Mouse (Mus musculus) cerebellum, postnatal 10 days (tissue): ENCODE results near the gene Vps51.

Experiments
- DNase-seq, 2 experiments: peaks; one replicate each; pipeline ENCODE4 v3.0.0; 2021; ENCODE audit warnings: mixed read lengths in 2 of 2

Vps51 gene

DNA sequence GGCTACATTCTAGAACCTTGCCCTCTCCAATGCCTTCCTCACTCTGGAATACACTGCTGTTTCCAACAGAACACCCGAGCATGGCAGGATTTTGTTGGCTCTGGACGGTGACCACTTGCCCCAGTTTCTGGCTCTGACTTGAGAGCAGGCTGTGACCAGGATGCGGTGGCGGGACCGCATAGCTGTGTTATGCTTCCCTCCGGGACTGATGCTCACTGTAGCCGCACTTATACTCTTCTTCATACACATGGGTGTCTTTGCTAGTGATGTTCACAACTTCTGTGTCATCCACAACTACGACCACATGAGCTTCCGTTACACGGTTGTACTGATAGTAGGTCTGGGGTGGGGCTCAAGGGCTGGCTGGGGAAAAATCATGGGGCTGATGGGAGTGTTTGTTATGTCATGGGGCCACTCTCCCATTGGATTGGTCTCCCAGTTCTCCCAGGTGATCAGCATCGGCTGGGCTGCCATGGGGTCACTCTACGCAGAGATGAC, 3.0 kb upstream of the Vps51 start, which contains the start of gene Tmem262:
Tmem262 (plus strand) TSS at position 51 of the 498 bp plus-strand sequence.
- no peak for DNase-seq

- DNase-seq = no peak
Measured at GRCm38 (mm10) chr19:6073889-6074288, 3.1 kb downstream of the Vps51 start.

GRCm38 (mm10) chr19:6071261-6071660, 5.8 kb downstream of the Vps51 start:
- no peak for DNase-seq

DNA sequence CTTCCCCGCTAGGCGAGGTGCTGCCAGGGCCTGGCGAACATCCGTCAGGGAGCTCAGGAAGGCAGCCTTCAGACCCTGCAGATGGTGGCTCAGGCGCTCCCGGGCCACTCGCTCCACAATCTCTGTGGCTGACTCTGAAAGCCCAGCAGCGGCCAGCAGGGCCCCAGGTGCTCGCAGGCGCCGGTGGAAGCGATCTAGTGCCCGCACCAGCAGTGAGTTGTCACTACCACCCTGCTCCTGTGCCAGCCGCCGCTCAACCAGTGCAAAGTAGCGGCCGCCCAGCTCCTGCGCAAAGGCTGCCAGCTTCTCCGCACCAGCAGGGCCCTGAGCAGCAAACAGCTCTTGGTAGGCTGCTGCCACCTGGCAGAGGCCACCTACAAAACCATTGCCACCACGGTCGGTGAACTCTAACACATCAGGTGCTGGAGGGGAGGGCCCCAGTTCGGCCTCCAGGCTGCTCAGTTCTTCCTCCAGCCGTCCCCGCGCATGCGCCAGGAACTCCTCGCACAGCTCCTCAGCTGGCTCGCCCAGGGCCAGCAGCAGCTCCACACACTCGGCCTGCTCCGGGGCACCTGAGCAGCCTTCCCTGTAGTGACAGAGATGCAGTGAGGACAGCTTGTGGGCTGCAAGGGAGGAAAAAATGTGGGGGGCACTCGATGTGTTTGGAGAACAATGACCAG, 6.3 kb downstream of the Vps51 start:
- DNase-seq = peak; percentile 65 to 68

GRCm38 (mm10) chr19:6069851-6070250, 7.2 kb downstream of the Vps51 start:
- no peak for DNase-seq

- DNase-seq = no peak
Measured at GRCm38 (mm10) chr19:6068951-6069350, 8.1 kb downstream of the Vps51 start.

- peak; percentile 91 to 95 for DNase-seq
Measured at GRCm38 (mm10) chr19:6067724-6068415, 9.2 kb downstream of the Vps51 start, which contains the start of gene Tm7sf2. Gene Tm7sf2 (minus strand): TSS chr19:6068373.

DNA sequence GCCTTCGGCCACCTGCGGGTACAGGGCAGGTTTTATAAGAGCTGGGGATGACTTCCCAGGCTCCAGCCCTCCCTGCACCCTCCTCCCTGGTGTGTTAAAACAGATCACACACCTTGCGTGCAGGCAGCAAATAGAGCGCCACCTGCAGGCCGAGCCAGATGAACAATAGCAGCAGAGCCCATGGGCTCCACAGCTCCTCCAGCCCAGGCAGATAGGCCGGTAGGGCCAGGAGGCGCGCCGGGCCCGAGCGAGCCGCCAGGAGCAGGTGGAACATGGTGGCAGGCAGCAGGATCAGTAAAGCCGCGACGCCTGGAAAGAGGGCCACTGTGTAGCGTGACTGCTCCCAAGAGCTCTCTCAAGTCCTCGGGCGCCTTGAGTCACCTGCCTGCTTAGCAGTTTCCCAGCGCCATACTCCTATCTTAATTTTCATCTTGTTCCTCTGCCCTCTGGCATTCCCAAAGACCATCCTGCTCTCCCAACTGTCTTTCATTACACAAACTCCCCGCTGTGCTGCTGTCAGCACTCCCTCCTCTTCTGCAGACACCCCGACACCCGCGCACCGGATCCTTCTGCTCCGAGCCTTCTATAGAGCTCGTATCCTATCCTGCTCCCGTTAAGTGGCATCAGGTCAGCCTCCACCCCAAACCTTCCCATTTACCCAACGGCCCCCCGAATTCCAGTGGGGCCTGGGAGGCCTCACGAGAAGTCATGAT, 9.9 kb downstream of the Vps51 start:
- DNase-seq = peak; percentile 94 to 95

- no peak for DNase-seq
Measured at GRCm38 (mm10) chr19:6066571-6066970, 10.5 kb downstream of the Vps51 start.

DNA sequence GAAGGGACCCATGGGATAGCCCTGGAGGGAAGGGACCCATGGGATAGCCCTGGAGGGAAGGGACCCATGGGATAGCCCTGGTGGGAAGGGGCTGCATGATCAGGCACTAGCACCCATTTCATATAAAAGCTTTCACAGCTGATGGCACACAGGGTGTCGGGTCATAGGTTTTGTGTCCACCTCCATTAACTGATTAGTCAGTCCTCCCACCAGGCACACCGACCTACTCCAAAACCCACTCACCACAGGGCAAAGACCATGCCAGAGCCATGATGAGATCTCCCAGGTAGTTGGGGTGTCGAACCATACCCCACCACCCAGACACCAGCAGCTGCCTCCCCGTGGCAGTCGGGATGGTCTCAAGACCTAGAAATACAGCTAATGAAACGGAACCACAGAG, 13.9 kb downstream of the Vps51 start:
- no peak for DNase-seq

DNA sequence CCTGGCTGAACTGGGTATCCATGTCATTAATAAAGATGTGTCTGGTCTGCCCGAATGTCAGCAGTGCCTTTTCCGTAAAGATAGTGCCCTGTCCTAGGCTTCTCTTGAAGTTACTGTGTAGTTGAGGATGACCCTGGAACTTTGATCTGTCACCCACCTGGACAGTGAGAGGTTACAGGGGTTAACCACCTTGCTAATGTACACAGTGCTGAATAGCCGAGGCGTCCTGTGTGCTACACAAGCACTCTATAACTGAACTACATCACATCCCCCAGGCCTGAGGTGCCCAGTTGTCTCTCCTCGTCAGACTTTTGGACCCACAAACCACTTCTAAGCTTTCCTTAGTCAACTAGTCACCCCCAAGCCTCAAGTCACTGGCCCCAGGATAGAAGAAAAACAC, 14.6 kb downstream of the Vps51 start:
- DNase-seq = no peak

GRCm38 (mm10) chr19:6061641-6062302, 15.3 kb downstream of the Vps51 start:
- DNase-seq = peak; percentile 73 to 78

- peak; percentile 91 to 94 for DNase-seq
Measured at GRCm38 (mm10) chr19:6061021-6061533, 16.0 kb downstream of the Vps51 start, which contains the start of gene Znhit2. Gene Znhit2 (plus strand): TSS chr19:6061192.

- DNase-seq = no peak
Measured at GRCm38 (mm10) chr19:6058966-6059365, 18.1 kb downstream of the Vps51 start.

DNA sequence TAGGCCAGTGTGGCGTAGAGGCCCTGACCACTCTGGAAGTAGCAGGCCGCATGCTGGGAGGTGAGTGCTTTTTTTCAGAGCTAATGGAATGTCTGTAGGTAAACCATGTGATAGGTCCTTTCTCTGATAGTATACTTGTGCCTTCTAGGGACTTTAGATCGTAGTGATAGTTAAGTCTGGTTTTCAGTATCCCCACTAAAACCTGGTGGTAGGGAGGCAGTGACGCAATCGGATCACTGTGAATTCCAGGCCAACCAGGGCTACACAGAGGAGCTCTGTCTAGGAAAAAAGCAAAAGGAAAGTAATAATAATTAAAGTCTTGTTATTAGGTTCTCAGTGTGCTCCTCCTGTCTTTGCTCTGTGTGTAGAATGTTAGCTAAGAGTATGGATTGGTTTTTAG, 18.5 kb downstream of the Vps51 start:
- DNase-seq = no peak

DNA sequence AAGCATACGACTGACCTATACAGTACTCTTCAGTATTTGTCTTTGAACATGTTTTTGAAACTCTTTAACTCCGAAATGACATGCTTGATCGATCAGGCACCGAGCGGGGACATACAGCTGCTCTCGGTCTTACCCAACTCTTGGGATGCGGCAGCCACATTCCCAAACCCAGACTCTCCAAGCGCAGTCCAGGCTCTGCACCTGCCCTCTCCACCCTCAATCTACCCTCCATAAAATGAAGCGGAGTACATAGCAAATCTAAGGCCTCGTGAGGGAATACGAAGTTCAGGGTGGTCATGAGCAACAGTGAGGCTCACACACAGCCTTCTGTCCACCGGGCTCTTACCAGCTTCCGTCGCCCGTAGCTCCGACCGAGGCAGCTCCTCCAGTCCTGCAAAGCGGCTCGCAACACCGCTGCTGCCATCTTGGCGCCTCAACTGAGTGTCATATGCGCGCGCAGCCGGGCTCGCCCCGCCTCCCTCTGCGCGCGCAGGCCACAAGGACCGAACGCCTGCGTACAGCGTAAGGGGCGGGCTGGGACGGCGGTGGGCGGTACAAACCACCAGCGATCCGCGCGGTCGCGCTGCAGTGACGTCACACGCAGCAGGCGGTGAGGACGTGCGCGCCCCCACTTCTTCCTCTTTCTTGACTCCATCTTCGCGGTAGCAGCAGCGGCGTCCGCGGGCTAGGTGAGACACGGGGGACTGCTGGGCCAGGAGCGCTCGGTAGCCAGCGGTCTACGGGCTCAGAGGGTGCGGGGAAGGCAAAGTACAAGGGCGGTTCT, 19.5 kb downstream of the Vps51 start, which contains the start of the genes Mrpl49 and Fau:
Mrpl49 (minus strand) TSS at position 473 of the 784 bp plus-strand sequence.
Fau (plus strand) TSS at position 532 of the 784 bp plus-strand sequence.
- DNase-seq = peak; percentile 100

DNA sequence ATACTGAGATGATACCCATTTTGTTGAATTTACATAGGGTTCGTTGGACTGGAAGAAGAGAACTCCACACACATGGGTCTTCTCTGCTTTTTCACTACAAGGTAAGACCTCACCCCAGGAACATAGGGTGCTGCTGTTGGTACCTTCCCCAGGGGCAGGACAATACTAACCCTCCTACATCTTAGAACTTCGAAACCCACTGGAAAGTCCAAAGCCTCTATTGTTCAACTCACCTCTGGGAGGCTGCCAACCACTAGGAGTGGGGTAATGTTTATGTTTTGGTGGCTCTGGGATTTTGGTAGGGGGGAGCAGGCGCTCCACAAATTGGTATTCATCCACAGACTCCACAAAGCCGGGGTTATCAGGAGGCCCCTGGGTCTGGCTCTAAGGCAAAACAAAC, 20.3 kb downstream of the Vps51 start:
- DNase-seq = no peak

- DNase-seq = no peak
Measured at GRCm38 (mm10) chr19:6054296-6054695, 22.7 kb downstream of the Vps51 start.

DNA sequence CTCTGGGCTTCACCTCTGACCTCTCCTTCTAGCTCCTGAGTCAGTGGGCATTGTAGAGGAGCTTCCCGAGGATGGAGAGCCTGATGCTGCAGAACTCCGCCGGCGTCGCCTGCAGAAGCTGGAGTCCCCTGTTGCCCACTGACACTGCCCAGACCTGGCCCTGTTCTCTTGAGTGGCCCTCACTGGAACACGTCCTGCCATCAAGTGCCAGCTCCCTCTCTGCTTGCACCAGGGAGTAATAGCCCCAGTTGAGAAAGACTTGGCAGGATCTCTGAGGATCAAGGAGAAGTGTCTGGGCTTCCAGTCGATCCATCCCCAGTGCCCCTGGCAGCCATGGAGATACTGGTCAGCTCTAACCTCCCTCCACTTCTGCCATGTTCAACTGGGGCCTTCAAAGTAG, 24.5 kb downstream of the Vps51 start:
- DNase-seq = no peak

DNA sequence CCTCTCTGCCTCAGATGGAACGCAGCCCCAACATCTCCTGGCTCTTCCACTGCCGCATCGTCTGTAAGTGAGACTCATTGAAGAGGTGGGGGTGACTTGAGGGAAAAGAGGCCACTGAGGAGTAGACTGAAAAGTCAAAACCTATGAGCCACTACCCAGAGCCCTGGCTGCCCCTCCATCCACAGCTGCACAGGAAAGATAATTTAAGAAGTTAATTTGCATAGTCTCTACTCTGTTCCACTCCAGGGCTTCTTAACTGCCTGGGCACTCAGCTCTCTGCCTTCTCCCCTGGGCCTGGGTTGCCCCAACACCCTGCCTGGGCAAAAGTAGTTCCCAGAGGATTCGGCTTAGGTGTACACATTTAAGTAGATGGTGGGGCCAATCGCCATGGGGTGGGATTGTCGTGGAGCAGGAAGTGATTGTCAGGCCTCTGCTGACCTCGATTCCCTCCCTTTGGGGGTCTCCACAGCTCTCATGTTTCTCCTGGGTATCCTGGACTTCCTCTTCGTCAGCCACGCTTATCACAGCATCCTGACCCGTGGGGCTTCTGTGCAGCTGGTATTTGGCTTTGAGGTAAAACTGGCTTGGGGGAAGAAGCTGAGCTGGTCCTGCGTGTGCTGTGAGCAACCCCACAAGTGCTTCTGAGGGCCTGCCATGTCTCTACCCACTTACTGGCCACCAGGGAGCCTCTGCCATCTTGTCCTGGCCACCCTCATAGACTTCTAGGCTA, 28.2 kb downstream of the Vps51 start:
- DNase-seq = peak in 1 of 2 experiments; percentile 7

- peak; percentile 26 to 29 for DNase-seq
Measured at GRCm38 (mm10) chr19:6047899-6048166, 29.2 kb downstream of the Vps51 start.
